Mouse (Mus musculus) heart, postnatal 4 days (tissue): ENCODE measurements around the gene Tas2r138. TPM values are rescaled to one million over a fixed set of nuclear protein-coding genes. Genes with fewer than 3 reads are reported as not detected.
"Not testable (repeated sequence)": the region's sequence is repeated elsewhere in the genome, so short reads cannot be mapped to it uniquely, and the experiment has no call there.

Experiments used
- DNase-seq: peaks from one replicate; pipeline ENCODE4 v3.0.0; 2021
- total RNA-seq, 2 experiments: library from RNA; stranded (reverse); gene quantifications; 2 replicates each; pipeline ENCODE4 v1.2.3; 2021

Tas2r138 gene
- total RNA-seq, result not detected

GRCm38 (mm10) chr6:40613260-40613852, at the start of gene Tas2r138:
TSS of gene Tas2r138 (minus strand) at chr6:40613310.
- DNase-seq, result no peak

DNA sequence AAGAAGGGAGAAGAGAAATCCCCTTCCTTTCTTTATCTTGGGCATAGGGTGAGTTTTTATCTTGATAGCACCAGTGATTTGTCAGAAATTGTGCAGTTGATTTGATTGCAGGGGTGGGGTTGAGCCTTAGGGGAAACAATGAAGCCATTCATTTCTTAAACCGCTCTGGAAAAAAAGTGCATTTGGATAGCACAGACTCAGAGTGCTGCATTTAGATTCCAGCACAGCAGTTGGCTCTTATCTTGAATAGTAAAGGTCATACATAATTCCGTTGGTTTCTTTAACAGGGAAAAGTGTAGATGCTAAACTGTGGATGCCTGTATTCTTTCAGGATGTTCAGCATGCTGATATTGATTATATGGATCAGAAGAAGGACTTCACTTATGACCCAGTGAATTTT, 47.8 kb upstream of the Tas2r138 start:
- no peak for DNase-seq

GRCm38 (mm10) chr6:40650953-40651352, 37.8 kb upstream of the Tas2r138 start:
- DNase-seq, result no peak

- no peak for DNase-seq
Observed at GRCm38 (mm10) chr6:40645701-40646100, 32.6 kb upstream of the Tas2r138 start.

- no peak for DNase-seq
Observed at GRCm38 (mm10) chr6:40640710-40641538, 27.8 kb upstream of the Tas2r138 start.

DNA sequence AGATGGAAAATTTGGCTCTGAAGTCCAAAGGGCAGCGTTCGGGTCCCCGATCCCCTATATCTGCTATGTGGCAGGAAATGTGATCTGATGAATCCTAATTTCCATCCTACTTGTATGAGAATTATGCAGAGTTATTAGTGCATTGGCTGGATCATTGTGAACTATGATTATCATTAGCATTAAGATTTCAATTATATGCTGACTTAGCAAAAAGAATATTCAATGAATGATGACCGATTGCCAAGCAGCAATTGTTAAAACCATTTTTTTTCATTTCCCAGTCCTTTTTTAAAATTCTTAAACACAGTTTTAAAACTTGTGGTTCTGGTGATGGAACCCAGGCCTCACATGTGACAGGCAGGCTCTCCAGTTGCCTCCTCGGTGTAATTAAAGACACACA, 24.6 kb upstream of the Tas2r138 start:
- no peak for DNase-seq

- no peak for DNase-seq
Observed at GRCm38 (mm10) chr6:40635559-40635958, 22.4 kb upstream of the Tas2r138 start.

DNA sequence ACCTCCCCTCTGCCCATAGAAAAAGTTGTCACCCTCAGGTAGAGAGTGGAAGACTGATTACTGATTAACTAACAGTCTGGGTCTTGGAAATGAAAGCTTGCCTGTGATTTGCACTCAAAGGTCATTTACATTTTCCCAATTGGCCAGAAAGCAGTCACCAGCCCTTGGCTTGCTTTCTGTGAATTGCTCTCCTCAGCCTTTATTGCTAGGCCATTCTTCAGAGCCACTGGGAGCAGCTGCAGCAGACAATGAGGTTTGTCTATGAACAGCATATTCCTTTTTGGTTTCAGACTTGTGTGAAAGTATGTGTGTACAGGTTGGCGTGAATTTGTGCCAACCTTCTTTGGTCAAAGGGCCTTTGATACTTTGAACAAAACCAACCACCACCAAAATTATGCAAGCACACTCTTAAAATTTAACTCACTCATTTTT, 21.5 kb upstream of the Tas2r138 start:
- DNase-seq, result no peak

DNA sequence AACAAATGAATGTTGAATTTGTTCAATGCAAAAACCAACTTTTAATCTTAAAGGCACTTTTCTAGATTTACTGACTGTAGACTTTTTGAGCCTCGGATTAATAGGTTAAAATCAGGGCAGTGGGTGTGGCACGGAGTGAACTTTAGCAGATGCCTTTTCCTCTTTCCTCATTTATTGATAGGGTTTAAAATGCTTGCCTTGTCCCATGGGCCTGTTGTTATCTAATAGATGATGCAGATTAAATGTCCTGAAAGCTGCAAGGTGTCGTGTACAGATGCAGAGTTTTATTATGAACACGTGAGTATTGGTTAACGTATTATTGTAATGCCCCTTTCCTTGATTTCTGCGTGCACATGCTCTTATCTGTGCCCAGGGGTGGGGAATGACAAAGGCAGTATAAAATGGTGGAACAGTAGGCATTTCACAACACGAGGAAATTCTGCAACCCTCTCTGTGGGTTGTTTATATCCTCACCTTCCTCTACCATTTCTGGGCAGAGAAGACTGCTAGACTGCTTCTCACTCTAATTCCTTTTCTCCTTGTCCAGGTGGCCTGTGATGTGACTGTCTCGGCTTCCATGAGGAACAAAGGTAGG, 15.4 kb upstream of the Tas2r138 start, which contains the start of gene Mgam:
TSS of gene Mgam (plus strand) at position 426 of the 595 bp plus-strand sequence.
- no peak for DNase-seq

- no peak for DNase-seq
Observed at GRCm38 (mm10) chr6:40626111-40626510, 13.0 kb upstream of the Tas2r138 start.

GRCm38 (mm10) chr6:40617965-40618364, 4.9 kb upstream of the Tas2r138 start:
- peak; percentile 78 for DNase-seq

DNA sequence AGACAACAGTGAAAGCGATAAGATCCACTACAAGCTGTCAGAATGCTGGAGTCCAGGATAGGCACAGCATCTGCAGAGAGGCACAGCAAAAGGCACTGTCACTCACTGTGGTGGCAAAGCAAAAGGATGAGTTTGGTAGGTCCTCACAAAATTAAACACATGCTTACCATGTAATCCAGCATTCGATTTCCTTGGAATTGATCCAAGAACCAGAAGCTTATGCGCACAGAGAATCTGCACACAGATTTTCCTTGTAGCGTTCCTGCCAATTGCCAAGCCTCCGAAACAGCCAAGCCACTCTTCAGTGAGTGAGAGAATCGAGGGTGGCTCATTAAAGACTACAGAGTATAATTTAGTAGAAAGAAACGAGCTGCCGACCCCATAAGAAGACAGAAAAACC, 2.9 kb downstream of the Tas2r138 start:
- DNase-seq, result no peak

DNA sequence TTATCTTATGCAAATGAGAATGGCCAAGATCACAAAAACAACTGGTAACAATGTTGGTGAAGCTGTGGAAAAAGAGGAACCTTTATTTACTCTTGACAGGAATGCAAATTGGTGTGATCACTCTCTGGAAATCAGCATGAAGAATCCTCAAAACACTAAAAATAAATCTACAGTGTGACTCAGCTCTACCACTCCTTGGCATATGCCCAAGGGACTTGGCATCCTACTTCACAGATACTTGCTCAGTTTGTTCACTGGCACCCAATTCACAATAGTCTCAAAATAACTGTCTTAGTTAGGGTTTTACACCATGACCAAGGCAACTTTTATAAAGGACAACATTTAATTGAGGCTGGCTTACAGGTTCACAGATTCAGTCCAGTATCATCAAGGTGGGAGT, 5.7 kb downstream of the Tas2r138 start:
- peak; percentile 24 for DNase-seq

DNA sequence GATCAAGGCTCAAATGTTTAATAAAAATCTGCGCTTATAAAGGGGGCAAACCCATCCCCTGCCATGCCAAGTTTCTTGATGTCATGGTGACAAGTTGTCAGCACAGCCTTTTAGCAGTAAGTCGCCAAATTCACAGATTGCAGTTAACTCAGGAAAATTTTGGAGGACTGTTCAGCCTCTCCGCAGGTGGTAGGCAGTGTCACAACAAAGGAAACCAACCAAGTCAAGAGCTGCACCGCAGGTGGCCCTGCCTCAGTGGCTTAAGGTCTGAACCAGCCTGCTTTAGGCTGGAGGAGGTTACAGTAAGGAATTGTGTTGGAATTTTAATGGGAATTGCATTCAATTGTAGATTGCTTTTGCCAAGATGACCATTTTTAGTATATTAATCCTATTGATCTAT, 14.6 kb downstream of the Tas2r138 start:
- not testable (repeated sequence) for DNase-seq

GRCm38 (mm10) chr6:40594804-40595550, 18.1 kb downstream of the Tas2r138 start:
- no peak for DNase-seq

- no peak for DNase-seq
Observed at GRCm38 (mm10) chr6:40588346-40588745, 24.8 kb downstream of the Tas2r138 start.

- no peak for DNase-seq
Observed at GRCm38 (mm10) chr6:40585645-40586044, 27.5 kb downstream of the Tas2r138 start, which contains the start of gene Clec5a. TSS of gene Clec5a (minus strand) at chr6:40585821.

GRCm38 (mm10) chr6:40584336-40584735, 28.8 kb downstream of the Tas2r138 start:
- no peak for DNase-seq

GRCm38 (mm10) chr6:40576305-40576704, 36.8 kb downstream of the Tas2r138 start:
- no peak for DNase-seq

- DNase-seq, result no peak
Observed at GRCm38 (mm10) chr6:40573618-40574017, 39.5 kb downstream of the Tas2r138 start.

GRCm38 (mm10) chr6:40569187-40569586, 43.9 kb downstream of the Tas2r138 start, which contains the start of gene Olfr460:
TSS of gene Olfr460 (plus strand) at chr6:40569487.
- DNase-seq, result no peak
